Mouse (Mus musculus) stomach, embryonic 15.5 days (tissue): Measurements from ENCODE around the gene Krt81. TPM values are rescaled to one million over a fixed set of nuclear protein-coding genes. Genes with fewer than 3 reads are reported as not detected.
A peak's percentile ranks its signal among the peaks of the same experiment; 100 is the strongest.

ENCODE experiments used
- ATAC-seq: fragments of 200-750 bp; cut with Nextera tagmentation; 2 replicates; pipeline ENCODE4 v1.8.0; 2017; ENCODE audit warnings: low read depth, moderate number of reproducible peaks, moderate TSS enrichment; ENCODE audit not compliant: insufficient read depth, low FRiP score
- H3K27ac ChIP-seq: fragments of 300-500 bp; sonication (generic); 2 replicates; pipeline ENCODE4 v1.5.1; 2015; ENCODE audit warnings: mild to moderate bottlenecking, inconsistent platforms
- H3K27me3 ChIP-seq: fragments of 300-500 bp; sonication (generic); replicated peaks from 2 replicates; pipeline ENCODE4 v1.6.1; 2015; ENCODE audit warnings: inconsistent platforms
- H3K36me3 ChIP-seq: fragments of 300-500 bp; sonication (generic); 2 replicates; pipeline ENCODE4 v1.6.1; 2015; ENCODE audit warnings: inconsistent platforms
- H3K4me1 ChIP-seq: fragments of 300-500 bp; sonication (generic); 2 replicates; pipeline ENCODE4 v1.6.1; 2015; ENCODE audit warnings: inconsistent platforms
- H3K4me2 ChIP-seq: fragments of 300-500 bp; sonication (generic); 2 replicates; pipeline ENCODE4 v1.6.1; 2015; ENCODE audit warnings: mild to moderate bottlenecking, inconsistent platforms
- H3K4me3 ChIP-seq: fragments of 300-500 bp; sonication (generic); replicated peaks from 2 replicates; pipeline ENCODE4 v1.5.1; 2015; ENCODE audit warnings: inconsistent platforms
- H3K9ac ChIP-seq: fragments of 300-500 bp; sonication (generic); 2 replicates; pipeline ENCODE4 v1.6.1; 2015; ENCODE audit warnings: inconsistent platforms
- H3K9me3 ChIP-seq: fragments of 300-500 bp; sonication (generic); 2 replicates; pipeline ENCODE4 v1.6.1; 2016; ENCODE audit warnings: inconsistent platforms
- WGBS: fragments of 180-500 bp; shearing (Covaris S2); methylation state at CpG from one replicate; pipeline ENCODE4 v1.1.7; 2015; 5-methylcytosine and 5-hydroxymethylcytosine counted together
- polyA plus RNA-seq: library from polyadenylated mRNA; unstranded; fragments of >200 nt; fragmentation: Nextera tagmentation; extraction: Ambion mirVana; gene quantifications from 2 replicates; pipeline ENCODE4 v1.2.1, GENCODE M21; 2015

Gene Krt81
- polyA plus RNA-seq, 1 experiment from 2014 or later: not detected

- Histone ChIP-seq H3K36me3 (no peaks in the 10 kb centered on the region), H3K27ac (no peak overlapping the region), H3K9me3 (no peaks in the 10 kb centered on the region), H3K27me3 (no peaks in the 10 kb centered on the region), H3K4me3 (no peak overlapping the region), H3K9ac (no peak overlapping the region), H3K4me1 (peaks cover 4% of the 10 kb centered on the region; the same call in 1 of the 2 replicates), H3K4me2 (no peak overlapping the region)
- 35% methylated on average over 4 of the region's 4 CpGs for WGBS
- no peak for ATAC-seq
Measured at GRCm38 (mm10) chr15:101482056-101482455, 18.5 kb upstream of the Krt81 start.

DNA sequence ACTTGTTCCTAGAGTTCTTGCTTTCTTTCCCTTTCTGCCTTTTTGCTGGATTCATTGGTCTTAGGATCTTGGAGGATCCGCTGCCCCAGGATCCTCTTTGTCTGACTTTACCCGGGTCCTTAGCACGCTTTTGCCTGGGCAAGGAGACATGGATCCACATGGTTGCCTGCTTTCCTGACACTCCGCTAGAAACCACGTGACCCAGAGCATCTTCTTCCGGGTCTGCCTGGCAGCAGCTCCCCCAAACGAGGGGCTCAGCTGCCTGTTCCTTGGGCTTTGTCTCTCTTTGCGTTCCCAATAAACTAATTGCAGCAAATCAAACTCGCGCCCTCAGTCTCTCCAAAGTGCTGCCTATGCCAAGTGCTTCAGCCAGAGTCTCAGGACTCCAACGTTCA, 16.1 kb upstream of the Krt81 start:
- peaks cover 4% of the 10 kb centered on the region; the same call in 1 of the 2 replicates for H3K4me1 ChIP-seq
- no peaks in the 10 kb centered on the region for H3K27me3 ChIP-seq
- 34% methylated on average over 11 of the region's 11 CpGs for WGBS
- no peak overlapping the region for H3K9ac ChIP-seq
- H3K9me3 ChIP-seq: no peaks in the 10 kb centered on the region
- ATAC-seq: no peak
- peak overlapping the region; percentile 27 for H3K4me3 ChIP-seq
- H3K36me3 ChIP-seq: no peaks in the 10 kb centered on the region
- peak overlapping the region; percentile 70 for H3K4me2 ChIP-seq
- no peak overlapping the region for H3K27ac ChIP-seq

- peaks cover 4% of the 10 kb centered on the region; the same call in 1 of the 2 replicates for H3K4me1 ChIP-seq
- H3K27ac ChIP-seq: no peak overlapping the region
- ATAC-seq: no peak
- H3K4me2 ChIP-seq: peak overlapping the region; percentile 70
- H3K9ac ChIP-seq: no peak overlapping the region
- WGBS: 6% methylated on average over 31 of the region's 31 CpGs
- no peaks in the 10 kb centered on the region for H3K9me3 ChIP-seq
- H3K27me3 ChIP-seq: no peaks in the 10 kb centered on the region
- peak overlapping the region; percentile 27 for H3K4me3 ChIP-seq
- H3K36me3 ChIP-seq: no peaks in the 10 kb centered on the region
Measured at GRCm38 (mm10) chr15:101479007-101479665, 15.6 kb upstream of the Krt81 start.

- 18% methylated on average over 10 of the region's 10 CpGs for WGBS
- Histone ChIP-seq H3K4me1 (no peaks in the 10 kb centered on the region), H3K4me2 (no peak within 1 kb of the TSS), H3K36me3 (no peaks in the 10 kb centered on the region), H3K27ac (no peak within 1 kb of the TSS), H3K27me3 (no peaks in the 10 kb centered on the region), H3K9me3 (no peaks in the 10 kb centered on the region), H3K9ac (no peak within 1 kb of the TSS), H3K4me3 (no peak within 1 kb of the TSS)
- no peak; the same call in 1 of the 2 replicates for ATAC-seq
Measured at GRCm38 (mm10) chr15:101472952-101473528, 9.5 kb upstream of the Krt81 start, which contains the start of gene Krt86. Gene Krt86 (plus strand): TSS chr15:101473478.

- no peak overlapping the region for H3K4me2 ChIP-seq
- no peaks in the 10 kb centered on the region for H3K9me3 ChIP-seq
- ATAC-seq: no peak
- no peak overlapping the region for H3K27ac ChIP-seq
- H3K36me3 ChIP-seq: no peaks in the 10 kb centered on the region
- no peak overlapping the region for H3K9ac ChIP-seq
- WGBS: 71% methylated on average over 4 of the region's 4 CpGs
- no peaks in the 10 kb centered on the region for H3K4me1 ChIP-seq
- H3K4me3 ChIP-seq: no peak overlapping the region
- no peaks in the 10 kb centered on the region; the same call in 1 of the 2 replicates for H3K27me3 ChIP-seq
Measured at GRCm38 (mm10) chr15:101469093-101469492, 5.5 kb upstream of the Krt81 start.

GRCm38 (mm10) chr15:101459283-101459682, 4.3 kb downstream of the Krt81 start:
- Histone ChIP-seq H3K9ac (no peak overlapping the region), H3K27me3 (no peaks in the 10 kb centered on the region), H3K4me1 (no peaks in the 10 kb centered on the region), H3K27ac (no peak overlapping the region), H3K9me3 (no peaks in the 10 kb centered on the region), H3K4me2 (no peak overlapping the region), H3K36me3 (no peaks in the 10 kb centered on the region), H3K4me3 (no peak overlapping the region)
- ATAC-seq: no peak
- 78% methylated on average over 14 of the region's 14 CpGs for WGBS

- Histone ChIP-seq H3K4me1 (no peaks in the 10 kb centered on the region), H3K9ac (no peak overlapping the region), H3K9me3 (no peaks in the 10 kb centered on the region), H3K4me3 (no peak overlapping the region), H3K27ac (no peak overlapping the region), H3K27me3 (no peaks in the 10 kb centered on the region), H3K4me2 (no peak overlapping the region), H3K36me3 (no peaks in the 10 kb centered on the region)
- WGBS: 56% methylated on average over 16 of the region's 16 CpGs
- no peak for ATAC-seq
Measured at GRCm38 (mm10) chr15:101458361-101458930, 5.1 kb downstream of the Krt81 start.

GRCm38 (mm10) chr15:101455891-101456290, 7.7 kb downstream of the Krt81 start:
- no peak overlapping the region for H3K27ac ChIP-seq
- no peaks in the 10 kb centered on the region for H3K9me3 ChIP-seq
- H3K27me3 ChIP-seq: no peaks in the 10 kb centered on the region
- no peaks in the 10 kb centered on the region for H3K36me3 ChIP-seq
- WGBS: 86% methylated on average over 6 of the region's 6 CpGs
- H3K4me1 ChIP-seq: no peaks in the 10 kb centered on the region
- H3K4me3 ChIP-seq: no peak overlapping the region
- H3K9ac ChIP-seq: no peak overlapping the region
- H3K4me2 ChIP-seq: no peak overlapping the region
- no peak for ATAC-seq

- 77% methylated on average over 2 of the region's 2 CpGs for WGBS
- H3K9me3 ChIP-seq: no peaks in the 10 kb centered on the region
Measured at GRCm38 (mm10) chr15:101455292-101455691, 8.3 kb downstream of the Krt81 start.

DNA sequence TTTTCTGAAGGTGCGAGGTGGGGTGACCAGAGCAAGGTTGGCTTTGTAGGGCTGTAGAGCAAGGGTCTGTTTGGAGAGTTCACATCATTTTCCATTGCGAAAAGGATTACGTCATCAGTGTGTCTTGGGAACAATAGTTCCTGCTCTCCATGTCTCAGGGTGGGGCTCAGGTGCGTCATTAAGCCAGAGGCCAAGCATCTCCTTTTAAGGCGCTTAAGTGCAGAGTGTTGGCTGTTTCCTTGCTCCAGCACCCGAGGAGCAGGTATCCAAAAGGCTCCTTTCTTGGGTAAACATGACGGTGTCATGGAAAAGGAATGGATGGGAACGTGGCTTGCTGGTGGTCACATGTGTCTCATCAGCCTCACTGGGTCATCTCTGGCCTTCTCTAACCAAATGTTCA, 8.8 kb downstream of the Krt81 start:
- Histone ChIP-seq H3K9me3 (no peaks in the 10 kb centered on the region), H3K27ac (no peak overlapping the region), H3K4me1 (no peaks in the 10 kb centered on the region), H3K4me3 (no peak overlapping the region), H3K9ac (no peak overlapping the region), H3K36me3 (no peaks in the 10 kb centered on the region), H3K4me2 (no peak overlapping the region), H3K27me3 (no peaks in the 10 kb centered on the region)
- ATAC-seq: no peak
- WGBS: 76% methylated on average over 8 of the region's 8 CpGs

More at GRCm38 (mm10) chr15:101455292-101455691, 8.3 kb downstream of the Krt81 start:
- Histone ChIP-seq H3K27me3 (no peaks in the 10 kb centered on the region), H3K4me1 (no peaks in the 10 kb centered on the region), H3K36me3 (no peaks in the 10 kb centered on the region), H3K4me3 (no peak overlapping the region), H3K9ac (no peak overlapping the region), H3K27ac (no peak overlapping the region), H3K4me2 (no peak overlapping the region)
- no peak for ATAC-seq

GRCm38 (mm10) chr15:101453093-101453736, 10.3 kb downstream of the Krt81 start:
- 5% methylated on average over 13 of the region's 13 CpGs for WGBS
- Histone ChIP-seq H3K4me2 (peak overlapping the region; percentile 37; the same call in 1 of the 2 replicates), H3K9ac (no peak overlapping the region), H3K27ac (no peak overlapping the region), H3K9me3 (no peaks in the 10 kb centered on the region), H3K27me3 (no peaks in the 10 kb centered on the region), H3K4me1 (no peaks in the 10 kb centered on the region), H3K36me3 (no peaks in the 10 kb centered on the region), H3K4me3 (no peak overlapping the region)
- no peak; the same call in 1 of the 2 replicates for ATAC-seq

GRCm38 (mm10) chr15:101447444-101447843, 16.1 kb downstream of the Krt81 start, which contains the start of gene Krt88:
Gene Krt88 (plus strand): TSS chr15:101447744.
- no peaks in the 10 kb centered on the region for H3K4me1 ChIP-seq
- 68% methylated on average over 2 of the region's 2 CpGs for WGBS
- no peaks in the 10 kb centered on the region for H3K36me3 ChIP-seq
- H3K4me2 ChIP-seq: no peak within 1 kb of the TSS
- no peak within 1 kb of the TSS for H3K4me3 ChIP-seq
- no peaks in the 10 kb centered on the region for H3K27me3 ChIP-seq
- no peak within 1 kb of the TSS for H3K27ac ChIP-seq
- H3K9ac ChIP-seq: no peak within 1 kb of the TSS
- ATAC-seq: no peak
- H3K9me3 ChIP-seq: no peaks in the 10 kb centered on the region
